Mouse (Mus musculus): Measurements from ENCODE around the gene Gm10271.

- TF ChIP-seq POLR2A (IDR thresholded peaks at IDR 0.05; ENCODE audit: borderline replicate concordance, extremely low read depth, low read depth, low read length) (no peak), CTCF (IDR thresholded peaks at IDR 0.05; ENCODE audit: insufficient read depth, low read length) (no peak)
Observed at GRCm38 (mm10) chr10:116964571-116964970, 7.8 kb downstream of the Gm10271 start.

Measured in lung, adult 2 months (tissue).